Mouse (Mus musculus) thymus, postnatal 0 days (tissue): Measurements from ENCODE around the gene Crtc3. TPM values are rescaled to one million over a fixed set of nuclear protein-coding genes. Genes with fewer than 3 reads are reported as not detected.

Experiments
- DNase-seq: peaks from one replicate; pipeline ENCODE4 v3.0.0-alpha.2; 2015; ENCODE audit warnings: low spot score
- polyA plus RNA-seq: library from polyadenylated mRNA; unstranded; fragments of >200 nt; fragmentation: Nextera tagmentation; extraction: Ambion mirVana; gene quantifications from 2 replicates; pipeline ENCODE4 v1.2.1, GENCODE M21; 2015

Crtc3 gene
- polyA plus RNA-seq: 18.8 and 19.0 TPM in 2 replicates

- DNase-seq: peak; percentile 63
Observed at GRCm38 (mm10) chr7:80688556-80689220, at the start of gene Crtc3. Gene Crtc3 (minus strand): TSS chr7:80688877.

GRCm38 (mm10) chr7:80736199-80736598 is 47.5 kb upstream of the Crtc3 start:
- peak; percentile 44 for DNase-seq

- no peak for DNase-seq
Observed at GRCm38 (mm10) chr7:80732986-80733385, 44.3 kb upstream of the Crtc3 start.

GRCm38 (mm10) chr7:80729662-80730061 is 41.0 kb upstream of the Crtc3 start:
- peak; percentile 76 for DNase-seq

- DNase-seq: no peak
Observed at GRCm38 (mm10) chr7:80721041-80721440, 32.4 kb upstream of the Crtc3 start.

GRCm38 (mm10) chr7:80719582-80719981 is 30.9 kb upstream of the Crtc3 start:
- no peak for DNase-seq

GRCm38 (mm10) chr7:80719038-80719437 is 30.4 kb upstream of the Crtc3 start:
- no peak for DNase-seq

GRCm38 (mm10) chr7:80718471-80718870 is 29.8 kb upstream of the Crtc3 start:
- peak; percentile 82 for DNase-seq

GRCm38 (mm10) chr7:80716758-80717157 is 28.1 kb upstream of the Crtc3 start:
- DNase-seq: no peak

- DNase-seq: no peak
Observed at GRCm38 (mm10) chr7:80715306-80715705, 26.6 kb upstream of the Crtc3 start.

GRCm38 (mm10) chr7:80711496-80711895 is 22.8 kb upstream of the Crtc3 start:
- DNase-seq: no peak

GRCm38 (mm10) chr7:80710333-80710732 is 21.7 kb upstream of the Crtc3 start:
- DNase-seq: no peak

GRCm38 (mm10) chr7:80704066-80704465 is 15.4 kb upstream of the Crtc3 start:
- DNase-seq: no peak

GRCm38 (mm10) chr7:80702510-80702909 is 13.8 kb upstream of the Crtc3 start:
- DNase-seq: no peak

- no peak for DNase-seq
Observed at GRCm38 (mm10) chr7:80699709-80700108, 11.0 kb upstream of the Crtc3 start.

- DNase-seq: no peak
Observed at GRCm38 (mm10) chr7:80698940-80699339, 10.3 kb upstream of the Crtc3 start.

- no peak for DNase-seq
Observed at GRCm38 (mm10) chr7:80697859-80698258, 9.2 kb upstream of the Crtc3 start.

- peak; percentile 63 for DNase-seq
Observed at GRCm38 (mm10) chr7:80696903-80697302, 8.2 kb upstream of the Crtc3 start.

- no peak for DNase-seq
Observed at GRCm38 (mm10) chr7:80696334-80696733, 7.7 kb upstream of the Crtc3 start.

GRCm38 (mm10) chr7:80692472-80692871 is 3.8 kb upstream of the Crtc3 start:
- DNase-seq: no peak

- DNase-seq: no peak
Observed at GRCm38 (mm10) chr7:80691131-80691530, 2.5 kb upstream of the Crtc3 start.

- no peak for DNase-seq
Observed at GRCm38 (mm10) chr7:80689221-80689591, 529 bp upstream of the Crtc3 start.

- peak; percentile 56 for DNase-seq
Observed at GRCm38 (mm10) chr7:80687721-80688555, 739 bp downstream of the Crtc3 start.
